Mouse (Mus musculus) bone marrow, adult 2 months (tissue): ENCODE measurements at regions not wholly inside any gene's neighbourhood (a gene's known extent, or its start where the extent isn't known, plus 50 kb on each side); places are given as distances from the start of the nearest gene placed in this dataset.

Experiments used
- CTCF ChIP-seq: fragments of 200-500 bp; IDR thresholded peaks from 2 replicates; pipeline ENCODE4 v1.5.1; 2011; ENCODE audit warnings: low read length, control low read depth; ENCODE audit not compliant: control insufficient read depth, insufficient read depth
- POLR2A ChIP-seq: fragments of 200-500 bp; IDR thresholded peaks from 2 replicates; pipeline ENCODE4 v1.6.1; 2011; ENCODE audit warnings: low read depth, mild to moderate bottlenecking, control low read depth, low read length, borderline replicate concordance; ENCODE audit not compliant: control insufficient read depth

GRCm38 (mm10) chr3:149335259-149335658 is 344.9 kb upstream of the Adgrl2 start:
- TF ChIP-seq CTCF, result no peak
- no peak for TF ChIP-seq POLR2A
